Mouse (Mus musculus) brain, embryonic 14.5 days (tissue): ENCODE data around the gene Dleu7. TPM values are rescaled to one million over a fixed set of nuclear protein-coding genes. Genes with fewer than 3 reads are reported as not detected.

Source experiments
- DNase-seq: peaks from one replicate; pipeline ENCODE4 v3.0.0-alpha.2; 2011; ENCODE audit warnings: low read depth
- CTCF ChIP-seq: fragments of 200-500 bp; IDR thresholded peaks from 2 replicates; pipeline ENCODE4 v1.5.1; 2012; ENCODE audit warnings: inconsistent platforms, mild to moderate bottlenecking, moderate library complexity, borderline replicate concordance; ENCODE audit not compliant: insufficient read depth, insufficient read length; ENCODE audit errors: extremely low read depth
- POLR2A ChIP-seq: fragments of 200-500 bp; IDR thresholded peaks from 2 replicates; pipeline ENCODE4 v1.6.1; 2012; ENCODE audit warnings: mild to moderate bottlenecking, inconsistent platforms, borderline replicate concordance; ENCODE audit not compliant: poor library complexity, insufficient read depth, insufficient read length, severe bottlenecking; ENCODE audit errors: extremely low read depth
- polyA plus RNA-seq: library from polyadenylated mRNA; depleted of rRNA; stranded (reverse); fragments of >200 nt; gene quantifications from 2 replicates; pipeline ENCODE4 v1.2.3, GENCODE M21; 2012; rRNA removed

Gene Dleu7
- polyA plus RNA-seq, 1 experiment = 11.9 TPM

DNA sequence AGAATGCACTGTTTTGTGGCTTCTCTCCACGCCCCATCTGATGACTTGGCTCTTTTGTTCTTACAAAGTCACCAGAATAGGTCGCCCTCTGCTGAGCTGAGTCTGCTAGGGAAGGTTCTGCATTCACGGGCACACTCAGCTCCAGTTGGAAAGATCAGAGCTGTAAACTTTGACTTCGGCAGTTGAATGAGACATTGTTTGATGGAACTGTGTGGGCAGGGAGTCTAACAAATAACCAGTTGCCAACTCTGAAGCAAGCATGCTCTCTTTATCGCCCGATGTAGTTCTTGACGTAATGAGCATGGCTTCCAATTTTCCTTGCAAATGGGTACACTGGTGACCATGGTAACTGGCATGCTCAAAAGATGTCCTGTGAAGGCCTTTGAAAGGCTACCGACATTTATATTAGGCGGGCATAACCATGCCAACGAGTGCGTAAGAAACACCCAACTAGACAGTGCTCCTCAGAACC lies 66.2 kb downstream of the Dleu7 start:
- peak; percentile 97 for DNase-seq
- TF ChIP-seq CTCF (peak; percentile 34; the same call in 1 of the 2 replicates), POLR2A (no peak)

Other genes with a start within 250 kb of the Dleu7 start
- gene Rnaseh2b, start 458 bp downstream of the Dleu7 start, polyA plus RNA-seq = 18.4 and 23.4 TPM in 2 replicates
- gene Gucy1b2, start 163.2 kb upstream of the Dleu7 start, polyA plus RNA-seq = 1.1 and 2.0 TPM in 2 replicates